In genomic region chr7:19840371-19840770, GRCm38 (mm10) we compare ENCODE assay signal across 26 mouse cellular contexts. TPM values are rescaled to one million over a fixed set of nuclear protein-coding genes. Genes with fewer than 3 reads are reported as not detected.
DNase-seq lines count a peak whose midpoint lies in the region; ATAC-seq and TF ChIP-seq lines count a peak whose summit lies in the region.
"Had no signal": no experiment of that assay in that cellular context is flagged by ENCODE, and none has a peak within 500 bp of the region (broad histone marks: within the 10 kb centered on the region; RNA-seq: fewer than 3 reads in every experiment).

No protein-coding gene starts in this region.

- peak overlapping the region; percentile 19; the same call in 1 of the 2 replicates for H3K4me3 ChIP-seq in liver, adult 2 months (ENCODE audit: insufficient read depth, low read depth, low read length)
- H3K4me3 ChIP-seq in liver, embryonic 15.5 days (replicated peaks), result no peak overlapping the region
- H3K4me3 ChIP-seq in stomach, embryonic 15.5 days (replicated peaks), result no peak overlapping the region
- no peak overlapping the region for H3K4me3 ChIP-seq in hindbrain, postnatal 0 days (ENCODE audit: low read length)
- no peak overlapping the region for H3K4me3 ChIP-seq in forebrain, embryonic 10.5 days
- H3K4me3 ChIP-seq: embryonic facial prominence, embryonic 10.5 days; forebrain, embryonic 15.5 days; hindbrain, embryonic 15.5 days had no signal

- H3K79me2 ChIP-seq in liver, adult 2 months (ENCODE audit: control insufficient read depth, insufficient read depth, low read length), result no peaks in the 10 kb centered on the region

- WGBS in liver, adult 2 months, result 29% methylated on average over 4 of the region's 4 CpGs
- 60% methylated on average over 4 of the region's 4 CpGs for WGBS in liver, embryonic 15.5 days (ENCODE audit: insufficient replicate concordance)
- 63% methylated on average over 4 of the region's 4 CpGs for whole genome bisulfite sequencing in stomach, embryonic 15.5 days
- WGBS in hindbrain, postnatal 0 days, result 83% methylated on average over 4 of the region's 4 CpGs
- WGBS in forebrain, embryonic 10.5 days, result 86% methylated on average over 4 of the region's 4 CpGs

- H3K4me2 ChIP-seq in liver, embryonic 15.5 days, result no peak overlapping the region
- no peak overlapping the region for H3K4me2 ChIP-seq in stomach, embryonic 15.5 days
- no peak overlapping the region for H3K4me2 ChIP-seq in hindbrain, postnatal 0 days (ENCODE audit: low read depth, low read length)
- H3K4me2 ChIP-seq: forebrain, embryonic 15.5 days; heart, embryonic 11.5 days; hindbrain, embryonic 15.5 days had no signal

- no peak for TF ChIP-seq CTCF in liver, adult 2 months (IDR thresholded peaks at IDR 0.05; ENCODE audit: low read depth, low read length)
- no peak for TF ChIP-seq CTCF in hindbrain, postnatal 0 days (IDR thresholded peaks at IDR 0.05; ENCODE audit: low read depth)

- peak; percentile 80 for DNase-seq in liver, adult 2 months (ENCODE audit: extremely low read depth, low read depth, low spot score)
- no peak for DNase-seq in liver
- peak; percentile 70 for DNase-seq in fat pad, adult 2 months (ENCODE audit: extremely low read depth, low read depth, low spot score)
- no peak for DNase-seq in hindbrain, postnatal 0 days (ENCODE audit: low spot score)
- no peak for DNase-seq in forebrain, embryonic 10.5 days (ENCODE audit: extremely low spot score, low spot score)
- no peak for DNase-seq in adrenal gland, adult 2 months
- DNase-seq: adrenal gland, adult 8-10 months; adrenal gland, postnatal 36 days; cerebellum, adult 2 months; cerebellum, postnatal 10 days; gastrocnemius, postnatal 36 days; heart, adult 18-20 months had no signal

- no peaks in the 10 kb centered on the region for H3K9me3 ChIP-seq in liver, embryonic 15.5 days (replicated peaks)
- H3K9me3 ChIP-seq in stomach, embryonic 15.5 days, result no peaks in the 10 kb centered on the region
- H3K9me3 ChIP-seq in hindbrain, postnatal 0 days (ENCODE audit: low read length), result no peaks in the 10 kb centered on the region
- 0 out of 2 replicates have a peak, but pooled peaks cover 3% of the 10 kb centered on the region for H3K9me3 ChIP-seq in forebrain, embryonic 10.5 days
- H3K9me3 ChIP-seq: embryonic facial prominence, embryonic 10.5 days; forebrain, embryonic 15.5 days; hindbrain, embryonic 15.5 days had no signal

- H3K27me3 ChIP-seq in liver, adult 2 months (ENCODE audit: control insufficient read depth, insufficient read depth, low read length), result no peaks in the 10 kb centered on the region
- no peaks in the 10 kb centered on the region for H3K27me3 ChIP-seq in liver, embryonic 15.5 days
- H3K27me3 ChIP-seq in stomach, embryonic 15.5 days (replicated peaks), result peaks cover 7% of the 10 kb centered on the region; the same call in 1 of the 2 replicates
- 0 out of 2 replicates have a peak, but pooled peaks cover 6% of the 10 kb centered on the region for H3K27me3 ChIP-seq in hindbrain, postnatal 0 days (ENCODE audit: insufficient read depth, low read length)
- peaks cover 28% of the 10 kb centered on the region for H3K27me3 ChIP-seq in forebrain, embryonic 10.5 days (ENCODE audit: poor library complexity, severe bottlenecking)
- H3K27me3 ChIP-seq: CH12.LX, Patski had no signal

- ATAC-seq in liver, embryonic 15.5 days (ENCODE audit: insufficient read depth), result no peak
- no peak for ATAC-seq in stomach, embryonic 15.5 days (ENCODE audit: insufficient read depth, low FRiP score, low read depth)
- ATAC-seq in hindbrain, postnatal 0 days, result no peak
- ATAC-seq: forebrain, embryonic 15.5 days; Patski had no signal

- peaks cover 16% of the 10 kb centered on the region for H3K4me1 ChIP-seq in liver, adult 2 months (ENCODE audit: control insufficient read depth, insufficient read depth, low read length)
- H3K4me1 ChIP-seq in liver, embryonic 15.5 days (replicated peaks), result peaks cover 12% of the 10 kb centered on the region
- peaks cover 7% of the 10 kb centered on the region for H3K4me1 ChIP-seq in stomach, embryonic 15.5 days
- H3K4me1 ChIP-seq in hindbrain, postnatal 0 days (ENCODE audit: insufficient read depth, low read length), result no peaks in the 10 kb centered on the region
- H3K4me1 ChIP-seq in forebrain, embryonic 10.5 days, result peaks cover 6% of the 10 kb centered on the region; the same call in 1 of the 2 replicates
- H3K4me1 ChIP-seq: embryonic facial prominence, embryonic 10.5 days; forebrain, embryonic 15.5 days; hindbrain, embryonic 15.5 days had no signal

- H3K9ac ChIP-seq in liver, adult 2 months (ENCODE audit: low read depth, low read length), result peak overlapping the region; percentile 71
- H3K9ac ChIP-seq in liver, embryonic 15.5 days, result no peak overlapping the region
- H3K9ac ChIP-seq in stomach, embryonic 15.5 days, result no peak overlapping the region
- H3K9ac ChIP-seq in hindbrain, postnatal 0 days (replicated peaks; ENCODE audit: low read length), result no peak overlapping the region
- H3K9ac ChIP-seq: forebrain, embryonic 15.5 days; hindbrain, embryonic 15.5 days had no signal

- no peak for TF ChIP-seq POLR2A in liver, adult 2 months (IDR thresholded peaks at IDR 0.05; ENCODE audit: extremely low read depth, insufficient read depth, low read length)

- H3K27ac ChIP-seq in liver, adult 2 months (replicated peaks; ENCODE audit: insufficient read depth, low read depth, low read length), result peak overlapping the region; percentile 96
- 0 out of 2 replicates have a peak overlapping the region, but pooled peaks have one; percentile 70 for H3K27ac ChIP-seq in liver, embryonic 15.5 days (replicated peaks)
- H3K27ac ChIP-seq in stomach, embryonic 15.5 days, result peak overlapping the region; percentile 8; the same call in 1 of the 2 replicates
- H3K27ac ChIP-seq in hindbrain, postnatal 0 days, result no peak overlapping the region
- H3K27ac ChIP-seq in forebrain, embryonic 10.5 days, result no peak overlapping the region
- H3K27ac ChIP-seq: embryonic facial prominence, embryonic 10.5 days; forebrain, embryonic 15.5 days; hindbrain, embryonic 15.5 days had no signal

- no peaks in the 10 kb centered on the region for H3K36me3 ChIP-seq in liver, adult 2 months (ENCODE audit: control insufficient read depth, insufficient read depth, low read length)
- H3K36me3 ChIP-seq in liver, embryonic 15.5 days (replicated peaks), result no peaks in the 10 kb centered on the region
- no peaks in the 10 kb centered on the region for H3K36me3 ChIP-seq in stomach, embryonic 15.5 days
- H3K36me3 ChIP-seq in hindbrain, postnatal 0 days (ENCODE audit: insufficient read depth, low read length), result no peaks in the 10 kb centered on the region
- H3K36me3 ChIP-seq in forebrain, embryonic 10.5 days (replicated peaks), result no peaks in the 10 kb centered on the region
- H3K36me3 ChIP-seq: embryonic facial prominence, embryonic 10.5 days; forebrain, embryonic 15.5 days; hindbrain, embryonic 15.5 days had no signal

RNA-seq across cellular contexts. Expression of gene Gm19345, which starts 11.4 kb away (rescaled TPM):
- total RNA-seq in liver, adult 2 months (2014; rRNA removed), result not detected in 2 replicates
- 0.11 TPM in 1 of 2 replicates, not detected in the other for polyA plus RNA-seq in liver, adult 2 months (2012; rRNA removed)
- not detected in 2 replicates for polyA plus RNA-seq in liver, embryonic 15.5 days (2015; fragmentation: Nextera tagmentation; extraction: Ambion mirVana)
- 0.39 TPM in 1 of 2 replicates, not detected in the other for polyA plus RNA-seq in stomach, embryonic 15.5 days (2015; fragmentation: Nextera tagmentation; extraction: Ambion mirVana)
- 41.5 and 53.7 TPM in 2 replicates for total RNA-seq in hindbrain, postnatal 0 days (2014; rRNA removed)
- polyA plus RNA-seq in hindbrain, postnatal 0 days (2015; fragmentation: Nextera tagmentation; extraction: Ambion mirVana), result 14.6 and 16.1 TPM in 2 replicates
- 0.26 TPM in 1 of 2 replicates, not detected in the other for polyA plus RNA-seq in forebrain, embryonic 10.5 days (2016; fragmentation: Nextera tagmentation; extraction: Ambion mirVana)
- total RNA-seq in adrenal gland, adult 2 months (2021), result under 1 TPM in 1 of 2 experiments, not detected in 1; 0.86 TPM
- 0.71 and 1.3 TPM in 2 replicates for polyA plus RNA-seq in adrenal gland, adult 2 months (2012; rRNA removed)
- total RNA-seq: gastrocnemius, adult 8-10 months; gastrocnemius, postnatal 36 days; heart, adult 18-20 months; heart, postnatal 25 days had no signal
- polyA plus RNA-seq: embryonic facial prominence, embryonic 10.5 days; forebrain, embryonic 11.5 days; heart, embryonic 11.5 days; heart, embryonic 16.5 days had no signal

RNA-seq across cellular contexts. Expression of gene Bcl3, which starts 17.8 kb away (rescaled TPM):
- 3.0 and 7.4 TPM in 2 replicates for total RNA-seq in liver, adult 2 months (2014; rRNA removed)
- polyA plus RNA-seq in liver, adult 2 months (2012; rRNA removed), result 72.8 and 76.8 TPM in 2 replicates
- polyA plus RNA-seq in liver, embryonic 15.5 days (2015; fragmentation: Nextera tagmentation; extraction: Ambion mirVana), result 4.7 and 5.3 TPM in 2 replicates
- polyA plus RNA-seq in stomach, embryonic 15.5 days (2015; fragmentation: Nextera tagmentation; extraction: Ambion mirVana), result 8.9 and 10.4 TPM in 2 replicates
- 0.40 and 0.89 TPM in 2 replicates for total RNA-seq in hindbrain, postnatal 0 days (2014; rRNA removed)
- polyA plus RNA-seq in hindbrain, postnatal 0 days (2015; fragmentation: Nextera tagmentation; extraction: Ambion mirVana), result 0.66 and 1.1 TPM in 2 replicates
- polyA plus RNA-seq in forebrain, embryonic 10.5 days (2016; fragmentation: Nextera tagmentation; extraction: Ambion mirVana), result 0.91 and 1.4 TPM in 2 replicates
- 10 to 100 TPM; 26.7 to 34.1 TPM for total RNA-seq in adrenal gland, adult 2 months (2021)
- 155 and 161 TPM in 2 replicates for polyA plus RNA-seq in adrenal gland, adult 2 months (2012; rRNA removed)

RNA-seq across cellular contexts. Expression of gene Ceacam16, which starts 20.7 kb away (rescaled TPM):
- 0.09 and 0.34 TPM in 2 replicates for total RNA-seq in liver, adult 2 months (2014; rRNA removed)
- 0.09 and 0.11 TPM in 2 replicates for polyA plus RNA-seq in liver, adult 2 months (2012; rRNA removed)
- polyA plus RNA-seq in liver, embryonic 15.5 days (2015; fragmentation: Nextera tagmentation; extraction: Ambion mirVana), result not detected in 2 replicates
- 0.09 TPM in 1 of 2 replicates, not detected in the other for polyA plus RNA-seq in stomach, embryonic 15.5 days (2015; fragmentation: Nextera tagmentation; extraction: Ambion mirVana)
- not detected in 2 replicates for total RNA-seq in hindbrain, postnatal 0 days (2014; rRNA removed)
- polyA plus RNA-seq in hindbrain, postnatal 0 days (2015; fragmentation: Nextera tagmentation; extraction: Ambion mirVana), result 0.86 and 0.89 TPM in 2 replicates
- not detected in 2 replicates for polyA plus RNA-seq in forebrain, embryonic 10.5 days (2016; fragmentation: Nextera tagmentation; extraction: Ambion mirVana)
- total RNA-seq in adrenal gland, adult 2 months (2021), result not detected
- 0.52 and 0.55 TPM in 2 replicates for polyA plus RNA-seq in adrenal gland, adult 2 months (2012; rRNA removed)
- total RNA-seq: adrenal gland, postnatal 36 days; gastrocnemius, adult 8-10 months; gastrocnemius, postnatal 36 days; heart, adult 18-20 months had no signal
- polyA plus RNA-seq: embryonic facial prominence, embryonic 10.5 days; embryonic facial prominence, embryonic 14.5 days; heart, embryonic 11.5 days; heart, embryonic 16.5 days; hindbrain, embryonic 11.5 days; Patski had no signal

RNA-seq across cellular contexts. Expression of gene Cblc, which starts 43.8 kb away (rescaled TPM):
- 17.4 and 17.8 TPM in 2 replicates for total RNA-seq in liver, adult 2 months (2014; rRNA removed)
- polyA plus RNA-seq in liver, adult 2 months (2012; rRNA removed), result 23.0 and 23.5 TPM in 2 replicates
- 3.5 and 3.8 TPM in 2 replicates for polyA plus RNA-seq in liver, embryonic 15.5 days (2015; fragmentation: Nextera tagmentation; extraction: Ambion mirVana)
- polyA plus RNA-seq in stomach, embryonic 15.5 days (2015; fragmentation: Nextera tagmentation; extraction: Ambion mirVana), result 24.3 and 24.6 TPM in 2 replicates
- not detected in 2 replicates for total RNA-seq in hindbrain, postnatal 0 days (2014; rRNA removed)
- polyA plus RNA-seq in hindbrain, postnatal 0 days (2015; fragmentation: Nextera tagmentation; extraction: Ambion mirVana), result 0.46 and 0.55 TPM in 2 replicates
- 0.53 and 1.2 TPM in 2 replicates for polyA plus RNA-seq in forebrain, embryonic 10.5 days (2016; fragmentation: Nextera tagmentation; extraction: Ambion mirVana)
- total RNA-seq in adrenal gland, adult 2 months (2021), result not detected
- polyA plus RNA-seq in adrenal gland, adult 2 months (2012; rRNA removed), result 0.60 TPM in 1 of 2 replicates, not detected in the other
- total RNA-seq: adrenal gland, postnatal 36 days; gastrocnemius, adult 8-10 months; gastrocnemius, postnatal 36 days had no signal
- polyA plus RNA-seq: cerebellum, adult 2 months; forebrain, embryonic 15.5 days; hindbrain, embryonic 15.5 days had no signal

RNA-seq across cellular contexts. Expression of gene Ceacam19, which starts 47.4 kb away (rescaled TPM):
- total RNA-seq in liver, adult 2 months (2014; rRNA removed), result not detected in 2 replicates
- polyA plus RNA-seq in liver, adult 2 months (2012; rRNA removed), result not detected in 2 replicates
- not detected in 2 replicates for polyA plus RNA-seq in liver, embryonic 15.5 days (2015; fragmentation: Nextera tagmentation; extraction: Ambion mirVana)
- 0.64 and 1.1 TPM in 2 replicates for polyA plus RNA-seq in stomach, embryonic 15.5 days (2015; fragmentation: Nextera tagmentation; extraction: Ambion mirVana)
- total RNA-seq in hindbrain, postnatal 0 days (2014; rRNA removed), result not detected in 2 replicates
- polyA plus RNA-seq in hindbrain, postnatal 0 days (2015; fragmentation: Nextera tagmentation; extraction: Ambion mirVana), result not detected in 2 replicates
- polyA plus RNA-seq in forebrain, embryonic 10.5 days (2016; fragmentation: Nextera tagmentation; extraction: Ambion mirVana), result not detected in 2 replicates
- not detected for total RNA-seq in adrenal gland, adult 2 months (2021)
- not detected in 2 replicates for polyA plus RNA-seq in adrenal gland, adult 2 months (2012; rRNA removed)
- total RNA-seq: adrenal gland, adult 8-10 months; adrenal gland, postnatal 36 days; gastrocnemius, adult 8-10 months; gastrocnemius, postnatal 36 days; heart, adult 18-20 months; heart, postnatal 25 days had no signal
- polyA plus RNA-seq: cerebellum, adult 2 months; embryonic facial prominence, embryonic 10.5 days; forebrain, embryonic 11.5 days; forebrain, embryonic 15.5 days; heart, embryonic 11.5 days; hindbrain, embryonic 11.5 days; hindbrain, embryonic 15.5 days had no signal

Comparison
In these comparisons a context has a peak if more than half of its experiments do, and no peak if none do; other contexts are left out.
1. DNase-seq: peak in liver, adult 2 months (single experiment) and fat pad, adult 2 months (single experiment); none in liver (single experiment), hindbrain, postnatal 0 days (single experiment), forebrain, embryonic 10.5 days (single experiment) and adrenal gland, adult 2 months (single experiment).
2. H3K27ac ChIP-seq: peak in liver, adult 2 months (single experiment), liver, embryonic 15.5 days (single experiment) and stomach, embryonic 15.5 days (single experiment); none in hindbrain, postnatal 0 days (single experiment) and forebrain, embryonic 10.5 days (single experiment).